Mouse (Mus musculus) large intestine, adult 2 months (tissue): Measurements from ENCODE around the gene Polr3f. TPM values are rescaled to one million over a fixed set of nuclear protein-coding genes. Genes with fewer than 3 reads are reported as not detected.

Source experiments
- DNase-seq: peaks from one replicate; pipeline ENCODE4 v3.0.0-alpha.2; 2012; ENCODE audit warnings: low read depth, low spot score
- WGBS: fragments of 180-500 bp; shearing (Covaris S2); methylation state at CpG from one replicate; pipeline ENCODE4 v1.1.7; 2018; 5-methylcytosine and 5-hydroxymethylcytosine counted together
- polyA plus RNA-seq: library from polyadenylated mRNA; depleted of rRNA; stranded (reverse); fragments of >200 nt; gene quantifications from 2 replicates; pipeline ENCODE4 v1.2.3, GENCODE M21; 2012; rRNA removed

The Polr3f gene
- polyA plus RNA-seq, 1 experiment: 2.8 TPM

- under 1% methylated on average over 44 of the region's 44 CpGs for WGBS
Measured at GRCm38 (mm10) chr2:144555820-144556552, 28.5 kb downstream of the Polr3f start, which contains the start of gene Sec23b. Gene Sec23b, plus strand, starts transcription at chr2:144556229.

GRCm38 (mm10) chr2:144588723-144589122, 61.2 kb downstream of the Polr3f start:
- WGBS: 84% methylated on average over 4 of the region's 4 CpGs
- DNase-seq: no peak

More at GRCm38 (mm10) chr2:144555820-144556552, 28.5 kb downstream of the Polr3f start, which contains the start of gene Sec23b:
- DNase-seq: peak; percentile 96

Other genes starting within 250 kb of the Polr3f start
- gene Ovol2, start 195.6 kb upstream of the Polr3f start, polyA plus RNA-seq: 14.7 and 25.3 TPM in 2 replicates
- gene Kat14, start 158.7 kb upstream of the Polr3f start, polyA plus RNA-seq: 27.0 and 28.4 TPM in 2 replicates
- gene Pet117, start 158.7 kb upstream of the Polr3f start, polyA plus RNA-seq: not detected in 2 replicates
- gene Dzank1, start 304 bp upstream of the Polr3f start, polyA plus RNA-seq: 0.11 and 0.12 TPM in 2 replicates
- 4.8 and 6.3 TPM in 2 replicates for gene Rbbp9, start 23.2 kb downstream of the Polr3f start, polyA plus RNA-seq
- 70.6 and 81.1 TPM in 2 replicates for gene Sec23b, start 28.5 kb downstream of the Polr3f start, polyA plus RNA-seq
- 4.4 and 4.7 TPM in 2 replicates for gene Smim26, start 66.3 kb downstream of the Polr3f start, polyA plus RNA-seq
- gene Dtd1, start 72.2 kb downstream of the Polr3f start, polyA plus RNA-seq: 6.5 and 6.7 TPM in 2 replicates